Comparison of ENCODE assay signal across 31 mouse cellular contexts in the genomic region with DNA sequence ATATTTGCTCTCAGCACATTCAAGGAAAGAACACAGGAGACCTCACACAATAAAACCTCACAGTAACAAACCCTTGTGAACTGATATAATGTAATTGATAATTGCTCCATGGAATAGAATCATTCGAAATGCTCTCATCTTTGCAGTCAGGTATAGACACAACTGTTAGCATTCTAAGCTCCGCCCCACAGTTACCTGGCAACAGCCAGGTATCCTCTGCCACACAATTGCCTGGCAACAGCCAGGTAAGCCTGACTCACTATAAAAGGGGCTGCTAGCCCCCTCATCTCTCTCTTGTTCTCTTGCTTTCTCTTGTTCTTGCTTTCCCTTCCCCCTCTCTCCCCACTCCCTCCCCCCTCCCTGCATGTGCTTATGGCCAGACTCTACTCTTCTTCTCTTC. TPM values are rescaled to one million over a fixed set of nuclear protein-coding genes. Genes with fewer than 3 reads are reported as not detected.
"Had no signal": no experiment of that assay in that cellular context is flagged by ENCODE, and none has a peak within 500 bp of the region (broad histone marks: within the 10 kb centered on the region; RNA-seq: fewer than 3 reads in every experiment).

No protein-coding gene starts in this region.

- H3K4me1 ChIP-seq: intestine, embryonic 15.5 days; liver, embryonic 13.5 days; stomach, embryonic 15.5 days had no signal

- H3K36me3 ChIP-seq: intestine, embryonic 15.5 days; kidney, embryonic 15.5 days; liver, embryonic 13.5 days; neural tube, embryonic 13.5 days; stomach, embryonic 15.5 days had no signal

- H3K4me2 ChIP-seq: intestine, embryonic 15.5 days; kidney, embryonic 15.5 days; liver, embryonic 13.5 days; neural tube, embryonic 13.5 days; stomach, embryonic 15.5 days had no signal

- H3K9ac ChIP-seq: intestine, embryonic 15.5 days; kidney, embryonic 15.5 days; liver, embryonic 13.5 days; neural tube, embryonic 13.5 days; stomach, embryonic 15.5 days had no signal

- H3K4me3 ChIP-seq: intestine, embryonic 15.5 days; kidney, embryonic 15.5 days; left cerebral cortex, adult 2 months; liver, embryonic 13.5 days; myocyte; neural tube, embryonic 13.5 days; stomach, embryonic 15.5 days had no signal

- H3K9me3 ChIP-seq: intestine, embryonic 15.5 days; kidney, embryonic 15.5 days; liver, embryonic 13.5 days; neural tube, embryonic 13.5 days; stomach, embryonic 15.5 days had no signal

- H3K27me3 ChIP-seq: intestine, embryonic 15.5 days; kidney, embryonic 15.5 days; liver, embryonic 13.5 days; neural tube, embryonic 13.5 days; stomach, embryonic 15.5 days had no signal

- H3K27ac ChIP-seq: intestine, embryonic 15.5 days; kidney, embryonic 15.5 days; left cerebral cortex, adult 2 months; liver, embryonic 13.5 days; neural tube, embryonic 13.5 days; stomach, embryonic 15.5 days had no signal

- DNase-seq: kidney, adult 11 months; kidney, adult 8-10 months; kidney, postnatal 10 days; kidney, postnatal 36 days; layer of hippocampus, postnatal 36 days; liver, embryonic 13.5 days; lung, adult 2 months; lung, postnatal 14 days; lung, postnatal 4 days; retina, postnatal 1 day; right cerebral cortex, postnatal 25 days; spleen, adult 18-20 months; thymus, postnatal 25 days had no signal

RNA-seq across cellular contexts. Expression of a gene that starts 28.2 kb away (rescaled TPM):
- total RNA-seq: layer of hippocampus, adult 8-10 months; layer of hippocampus, postnatal 10 days; layer of hippocampus, postnatal 36 days; left cerebral cortex, adult 2 months; left cerebral cortex, postnatal 10 days; left cerebral cortex, postnatal 36 days; liver, adult 2 months; megakaryocyte progenitor cell, adult 5-6 weeks; neutrophil, adult 5-6 weeks had no signal
- polyA plus RNA-seq: intestine, embryonic 15.5 days; kidney, embryonic 15.5 days; limb, embryonic 11.5 days; limb, embryonic 14.5 days; liver, adult 2 months; liver, embryonic 13.5 days; liver, embryonic 16.5 days; lung, adult 2 months; lung, embryonic 16.5 days; myocyte; neural tube, embryonic 13.5 days; stomach, embryonic 15.5 days; thymus, postnatal 0 days had no signal
